Mouse (Mus musculus): ENCODE data around the gene Abca6. TPM values are rescaled to one million over a fixed set of nuclear protein-coding genes. Genes with fewer than 3 reads are reported as not detected.

The Abca6 gene
- total RNA-seq (2023), result 1 to 10 TPM; 9.4 to 9.7 TPM

GRCm38 (mm10) chr11:110251534-110251933 is at the start of gene Abca6:
Gene Abca6 (minus strand): TSS chr11:110251776.

DNA sequence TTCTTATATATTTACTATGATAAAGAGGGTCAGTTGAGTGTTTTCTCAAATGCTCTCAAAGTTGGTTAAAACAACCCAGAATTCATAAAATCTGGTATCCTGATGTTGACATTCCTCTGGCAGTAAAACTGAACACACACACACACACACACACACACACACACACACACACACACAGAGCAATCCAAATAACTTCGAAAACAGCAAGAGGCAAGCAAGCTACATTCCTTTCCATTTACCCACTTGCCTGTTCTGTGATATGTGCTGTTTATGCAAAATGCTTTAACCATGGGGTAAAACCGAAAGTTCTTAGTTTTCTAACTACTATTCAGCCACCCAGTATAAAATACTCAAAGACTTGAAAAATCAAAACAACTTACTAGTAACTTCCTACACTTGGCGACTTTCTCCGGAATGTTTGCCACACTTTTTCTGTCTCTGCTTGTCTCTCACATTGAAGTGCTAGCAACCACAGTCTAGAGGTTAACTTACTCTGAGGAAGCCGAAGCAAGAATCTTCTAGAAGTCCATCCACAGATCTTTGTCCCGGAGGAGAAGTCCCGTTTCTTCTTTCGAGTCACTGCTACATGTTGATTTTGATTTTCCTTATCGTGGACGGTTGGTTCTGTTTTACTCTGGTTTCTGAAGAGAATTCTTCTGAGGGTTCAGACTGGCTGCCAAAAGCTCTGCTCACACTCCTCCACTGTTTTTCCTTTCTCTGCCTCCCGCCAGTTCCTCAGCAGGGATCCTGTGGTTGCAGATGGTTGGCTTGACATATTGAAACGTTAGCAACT is 83.9 kb downstream of the Abca6 start, which contains the start of gene Abca9:
Gene Abca9 (minus strand): TSS at position 738 of the 793 bp plus-strand sequence.

Other genes with a start within 250 kb of the Abca6 start
- gene Abca8a, start 155.8 kb downstream of the Abca6 start, total RNA-seq (2023), result under 1 TPM; 0.27 to 0.47 TPM
- gene Abca9, start 83.6 kb downstream of the Abca6 start, total RNA-seq (2023), result 10 to 100 TPM; 79.6 to 88.9 TPM
- 1 to 10 TPM; 1.2 to 2.6 TPM for gene Abca5, start 85.9 kb upstream of the Abca6 start, total RNA-seq (2023)
- 1 to 10 TPM; 6.7 to 9.2 TPM for gene Map2k6, start 147.3 kb upstream of the Abca6 start, total RNA-seq (2023)

Data from monocyte, adult 59 days (primary cell).